Mouse (Mus musculus) stomach, postnatal 0 days (tissue): ENCODE measurements at regions not wholly inside any gene's neighbourhood (a gene's known extent, or its start where the extent isn't known, plus 50 kb on each side); places are given as distances from the start of the nearest gene placed in this dataset.

ENCODE experiments used
- CTCF ChIP-seq: IDR thresholded peaks from 2 replicates; pipeline ENCODE4 v1.5.1; 2016; ENCODE audit warnings: antibody characterized with exemption, low read depth, mild to moderate bottlenecking, moderate library complexity
- EP300 ChIP-seq: optimal IDR thresholded peaks from 2 replicates; pipeline ENCODE3; 2016; ENCODE audit warnings: antibody characterized with exemption

DNA sequence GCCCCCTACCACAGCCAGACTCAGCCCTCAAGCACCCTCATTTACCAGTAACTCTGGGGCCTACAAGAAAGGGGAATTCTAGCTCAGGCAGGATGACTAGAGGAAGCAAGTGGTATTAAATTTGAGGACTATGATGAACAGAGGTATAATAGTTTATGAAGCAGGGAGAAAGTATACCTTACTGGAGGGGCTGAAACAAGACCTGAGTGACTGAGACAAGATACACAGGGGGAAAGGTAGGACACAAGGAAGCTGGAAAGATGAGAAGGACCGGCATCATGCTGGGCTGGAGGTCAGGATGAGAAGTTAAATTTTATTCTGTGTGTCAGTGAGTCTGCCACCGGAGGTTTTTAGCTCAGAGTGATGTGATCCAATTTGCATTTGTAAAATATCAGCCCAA is 417.2 kb upstream of the Smim15 start:
- TF ChIP-seq EP300 (no peak), CTCF (no peak)
